Mouse (Mus musculus): ENCODE measurements around the gene Spink2. TPM values are rescaled to one million over a fixed set of nuclear protein-coding genes. Genes with fewer than 3 reads are reported as not detected.

The Spink2 gene
- total and polyA plus RNA-seq, 2 experiments from 2014 or later = 2.0 TPM; not detected in 1

DNA sequence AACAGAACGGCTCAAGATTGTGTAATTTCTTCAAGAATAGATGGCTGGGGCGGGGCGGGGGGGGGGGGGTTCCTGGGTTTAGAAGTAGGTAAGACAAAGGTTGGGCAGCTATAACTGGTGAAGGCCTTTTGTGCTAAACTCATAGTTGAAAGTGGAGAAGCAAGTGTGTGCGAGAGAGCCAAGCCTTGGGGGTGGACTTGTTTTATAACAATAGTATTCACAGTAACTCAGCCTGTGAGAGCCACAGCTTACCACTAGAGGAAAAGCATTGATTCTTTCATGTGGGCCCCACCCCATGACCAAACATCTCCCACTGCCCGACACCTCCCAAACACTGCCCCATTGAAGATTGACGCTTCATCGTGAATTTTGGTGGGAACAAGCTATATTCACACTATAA, 47.7 kb downstream of the Spink2 start:
- no peaks in the 10 kb centered on the region for H3K36me3 ChIP-seq (ENCODE audit: insufficient read depth)
- no peak overlapping the region for H3K9ac ChIP-seq
- ATAC-seq (no peak), DNase-seq (no peak)
- no peak overlapping the region for H3K27ac ChIP-seq (ENCODE audit: low read depth, low read length)
- no peak for TF ChIP-seq CTCF (IDR thresholded peaks at IDR 0.05; ENCODE audit: low read depth)
- H3K4me2 ChIP-seq (ENCODE audit: low read depth) = no peak overlapping the region
- no peak overlapping the region for H3K4me3 ChIP-seq (ENCODE audit: low read depth, low read length)
- no peaks in the 10 kb centered on the region for H3K27me3 ChIP-seq (ENCODE audit: insufficient read depth, low read length)
- 66% methylated on average over 7 of the region's 7 CpGs for WGBS
- H3K4me1 ChIP-seq (ENCODE audit: insufficient read depth) = no peaks in the 10 kb centered on the region
- no peaks in the 10 kb centered on the region for H3K9me3 ChIP-seq (ENCODE audit: low read length)

DNA sequence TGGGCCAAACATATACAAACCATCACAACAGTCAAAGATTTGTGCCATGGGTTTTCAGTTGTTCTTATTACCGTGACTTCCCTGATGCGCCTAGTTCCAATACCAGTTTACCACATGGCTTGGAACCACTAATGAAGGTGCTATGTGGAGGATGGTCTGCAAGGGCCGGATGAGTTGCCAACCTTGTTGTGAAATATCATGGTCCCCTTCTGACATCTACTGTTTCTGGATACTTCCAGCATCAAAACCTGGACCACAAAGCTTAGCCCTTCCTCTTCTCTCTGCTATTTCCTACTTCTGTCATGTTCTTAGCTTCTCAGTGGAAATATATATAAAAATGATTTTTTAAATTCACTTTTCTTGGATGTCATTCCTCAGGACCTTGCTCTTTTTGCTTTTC, 48.7 kb downstream of the Spink2 start:
- Histone ChIP-seq H3K27me3 (ENCODE audit: insufficient read depth, low read length) (no peaks in the 10 kb centered on the region), H3K4me1 (ENCODE audit: insufficient read depth) (no peaks in the 10 kb centered on the region), H3K36me3 (ENCODE audit: insufficient read depth) (no peaks in the 10 kb centered on the region), H3K27ac (ENCODE audit: low read depth, low read length) (no peak overlapping the region), H3K4me3 (ENCODE audit: low read depth, low read length) (no peak overlapping the region), H3K9me3 (ENCODE audit: low read length) (no peaks in the 10 kb centered on the region), H3K4me2 (ENCODE audit: low read depth) (no peak overlapping the region), H3K9ac (no peak overlapping the region)
- 96% methylated on average over 3 of the region's 3 CpGs for WGBS
- ATAC-seq = no peak
- no peak for DNase-seq
- no peak for TF ChIP-seq CTCF (IDR thresholded peaks at IDR 0.05; ENCODE audit: low read depth)

DNA sequence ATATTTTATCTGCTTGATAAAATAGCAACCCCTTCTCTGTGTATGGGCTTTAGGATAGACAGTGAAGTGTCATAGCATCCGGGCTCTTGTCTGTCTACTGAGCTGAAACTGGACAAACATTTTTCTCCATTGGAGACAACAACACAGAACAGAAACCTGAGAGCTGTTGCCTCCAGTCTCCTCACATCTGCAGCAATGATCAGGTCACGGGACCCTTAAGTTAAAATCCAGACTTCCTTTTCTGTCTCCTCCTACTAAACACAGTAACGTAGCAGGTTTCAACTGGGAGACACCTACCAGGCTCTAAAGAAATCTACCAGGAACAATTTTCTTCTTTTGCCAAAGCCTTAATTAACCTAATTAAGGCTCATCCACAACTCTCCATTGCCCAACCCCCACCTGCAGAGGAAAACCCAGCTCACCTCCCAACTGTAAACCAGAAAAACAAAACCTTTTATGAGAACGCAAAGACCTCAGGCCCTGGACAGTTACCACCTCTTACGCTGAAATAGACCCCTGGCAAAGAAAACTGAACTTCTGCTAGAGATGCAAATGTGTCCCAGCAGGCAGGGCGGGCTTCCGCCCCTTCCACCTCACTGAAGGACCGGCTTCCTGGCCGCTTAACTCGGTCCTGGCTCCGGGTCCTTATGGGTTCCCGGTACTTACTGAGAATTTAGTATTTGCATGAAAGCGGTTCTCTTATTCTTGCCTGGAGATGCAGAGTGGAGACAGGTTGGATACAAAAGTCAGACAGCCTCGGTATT, 53.3 kb downstream of the Spink2 start:
- DNase-seq (no peak), ATAC-seq (no peak)
- no peak for TF ChIP-seq CTCF (IDR thresholded peaks at IDR 0.05; ENCODE audit: low read depth)
- no peaks in the 10 kb centered on the region for H3K27me3 ChIP-seq (ENCODE audit: insufficient read depth, low read length)
- H3K27ac ChIP-seq (ENCODE audit: low read depth, low read length) = no peak overlapping the region
- H3K4me1 ChIP-seq (ENCODE audit: insufficient read depth) = no peaks in the 10 kb centered on the region
- 34% methylated on average over 14 of the region's 14 CpGs for WGBS
- no peaks in the 10 kb centered on the region for H3K9me3 ChIP-seq (ENCODE audit: low read length)
- no peak overlapping the region for H3K4me3 ChIP-seq (ENCODE audit: low read depth, low read length)
- no peak overlapping the region for H3K4me2 ChIP-seq (ENCODE audit: low read depth)
- no peaks in the 10 kb centered on the region for H3K36me3 ChIP-seq (ENCODE audit: insufficient read depth)
- H3K9ac ChIP-seq = no peak overlapping the region

DNA sequence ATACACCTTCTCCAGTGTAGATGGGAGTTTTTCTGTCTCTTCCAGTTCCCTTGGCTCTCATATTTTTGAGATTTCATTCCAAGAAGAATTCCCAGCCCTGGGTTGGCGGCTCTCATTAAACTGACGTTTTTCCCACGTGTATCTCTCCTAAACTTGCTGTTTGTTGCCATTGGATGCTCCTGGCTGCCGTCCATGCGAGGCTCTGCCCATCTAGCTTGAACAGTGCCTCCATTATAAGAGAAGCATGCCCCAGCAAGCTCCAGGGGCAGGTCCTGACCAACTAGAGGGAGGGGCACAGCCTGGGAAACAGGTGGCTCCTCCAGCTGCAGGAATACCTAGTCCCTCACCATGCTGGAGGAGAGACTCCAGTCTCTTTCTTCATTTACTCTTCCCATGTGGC, 54.3 kb downstream of the Spink2 start:
- no peak for TF ChIP-seq CTCF (IDR thresholded peaks at IDR 0.05; ENCODE audit: low read depth)
- no peaks in the 10 kb centered on the region for H3K4me1 ChIP-seq (ENCODE audit: insufficient read depth)
- peak; percentile 10 for DNase-seq
- no peak overlapping the region for H3K4me2 ChIP-seq (ENCODE audit: low read depth)
- no peaks in the 10 kb centered on the region for H3K9me3 ChIP-seq (ENCODE audit: low read length)
- H3K9ac ChIP-seq = no peak overlapping the region
- no peak overlapping the region for H3K4me3 ChIP-seq (ENCODE audit: low read depth, low read length)
- whole genome bisulfite sequencing = 40% methylated on average over 5 of the region's 5 CpGs
- no peak overlapping the region for H3K27ac ChIP-seq (ENCODE audit: low read depth, low read length)
- no peak for ATAC-seq
- H3K36me3 ChIP-seq (ENCODE audit: insufficient read depth) = no peaks in the 10 kb centered on the region
- no peaks in the 10 kb centered on the region for H3K27me3 ChIP-seq (ENCODE audit: insufficient read depth, low read length)

DNA sequence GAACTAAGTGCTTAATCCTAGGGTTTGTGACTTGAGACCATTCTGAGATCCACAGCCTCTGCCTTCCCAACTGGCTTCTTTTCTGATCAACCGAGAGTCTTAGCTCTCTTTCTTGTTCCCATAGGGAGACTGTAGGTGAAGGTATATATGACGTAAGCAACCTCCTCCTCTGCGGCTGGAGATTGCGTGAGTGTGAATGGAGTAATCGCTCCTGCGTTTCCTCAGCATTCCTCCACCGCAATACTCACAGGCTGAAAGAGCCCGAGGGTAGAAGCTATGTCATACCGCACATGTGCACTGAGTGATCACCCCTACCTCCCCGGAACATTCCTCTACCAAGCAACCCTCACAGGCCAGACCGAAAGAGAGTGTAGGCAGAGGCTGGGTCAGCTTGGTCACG, 55.7 kb downstream of the Spink2 start:
- Histone ChIP-seq H3K4me3 (ENCODE audit: low read depth, low read length) (no peak overlapping the region), H3K9me3 (ENCODE audit: low read length) (no peaks in the 10 kb centered on the region), H3K27me3 (ENCODE audit: insufficient read depth, low read length) (no peaks in the 10 kb centered on the region), H3K36me3 (ENCODE audit: insufficient read depth) (no peaks in the 10 kb centered on the region), H3K4me1 (ENCODE audit: insufficient read depth) (no peaks in the 10 kb centered on the region), H3K27ac (ENCODE audit: low read depth, low read length) (no peak overlapping the region), H3K4me2 (ENCODE audit: low read depth) (no peak overlapping the region), H3K9ac (no peak overlapping the region)
- no peak for DNase-seq
- no peak for ATAC-seq
- TF ChIP-seq CTCF (IDR thresholded peaks at IDR 0.05; ENCODE audit: low read depth) = no peak
- 95% methylated on average over 12 of the region's 12 CpGs for WGBS

Other genes with a start within 250 kb of the Spink2 start
- 79.6 and 92.1 TPM in 2 replicates for gene Srp72, start 236.8 kb downstream of the Spink2 start, total RNA-seq (2014; rRNA removed)
- gene Srp72, start 236.8 kb downstream of the Spink2 start, polyA plus RNA-seq (2015; fragmentation: Nextera tagmentation; extraction: Ambion mirVana) = 71.1 and 79.7 TPM in 2 replicates
- gene Arl9, start 207.4 kb downstream of the Spink2 start, total RNA-seq (2014; rRNA removed) = not detected in 2 replicates
- gene Arl9, start 207.4 kb downstream of the Spink2 start, polyA plus RNA-seq (2015; fragmentation: Nextera tagmentation; extraction: Ambion mirVana) = not detected in 2 replicates
- 0.77 and 0.86 TPM in 2 replicates for gene Thegl, start 195.4 kb downstream of the Spink2 start, total RNA-seq (2014; rRNA removed)
- gene Thegl, start 195.4 kb downstream of the Spink2 start, polyA plus RNA-seq (2015; fragmentation: Nextera tagmentation; extraction: Ambion mirVana) = 1.5 and 1.6 TPM in 2 replicates
- 26.1 and 28.1 TPM in 2 replicates for gene Hopx, start 96.3 kb downstream of the Spink2 start, total RNA-seq (2014; rRNA removed)
- gene Hopx, start 96.3 kb downstream of the Spink2 start, polyA plus RNA-seq (2015; fragmentation: Nextera tagmentation; extraction: Ambion mirVana) = 2.7 and 2.8 TPM in 2 replicates
- gene Rest, start 54.0 kb upstream of the Spink2 start, total RNA-seq (2014; rRNA removed) = 5.2 and 8.3 TPM in 2 replicates
- 2.2 and 3.1 TPM in 2 replicates for gene Rest, start 54.0 kb upstream of the Spink2 start, polyA plus RNA-seq (2015; fragmentation: Nextera tagmentation; extraction: Ambion mirVana)
- gene Noa1, start 98.6 kb upstream of the Spink2 start, total RNA-seq (2014; rRNA removed) = 16.2 and 18.6 TPM in 2 replicates
- gene Noa1, start 98.6 kb upstream of the Spink2 start, polyA plus RNA-seq (2015; fragmentation: Nextera tagmentation; extraction: Ambion mirVana) = 32.5 and 36.6 TPM in 2 replicates
- gene Polr2b, start 98.7 kb upstream of the Spink2 start, total RNA-seq (2014; rRNA removed) = 76.2 and 97.5 TPM in 2 replicates
- gene Polr2b, start 98.7 kb upstream of the Spink2 start, polyA plus RNA-seq (2015; fragmentation: Nextera tagmentation; extraction: Ambion mirVana) = 50.7 and 53.2 TPM in 2 replicates
- 39.8 and 44.3 TPM in 2 replicates for gene Igfbp7, start 196.6 kb upstream of the Spink2 start, total RNA-seq (2014; rRNA removed)
- gene Igfbp7, start 196.6 kb upstream of the Spink2 start, polyA plus RNA-seq (2015; fragmentation: Nextera tagmentation; extraction: Ambion mirVana) = 88.3 and 97.2 TPM in 2 replicates